Mouse (Mus musculus) MEL (cell line): ENCODE results near the gene Tom1l2.

ENCODE experiments used
- CHD2 ChIP-seq: IDR thresholded peaks from 2 replicates; pipeline ENCODE4 v1.6.1; 2011; ENCODE audit warnings: low read length, improper control_type of control experiment
- POLR2A ChIP-seq, 2 experiments: IDR thresholded peaks; 2 replicates each; pipeline ENCODE4 v1.6.1; 2011 to 2012; ENCODE audit warnings: low read length in 2 of 2, mild to moderate bottlenecking in 2 of 2, control low read depth in 1 of 2, improper control_type of control experiment in 1 of 2, low read depth in 1 of 2, moderate library complexity in 1 of 2; ENCODE audit not compliant: control insufficient read depth in 1 of 2, insufficient read depth in 1 of 2, poor library complexity in 1 of 2
- POLR2AphosphoS2 ChIP-seq: IDR thresholded peaks from 2 replicates; pipeline ENCODE4 v1.6.1; 2011; ENCODE audit warnings: low read length, improper control_type of control experiment

DNA sequence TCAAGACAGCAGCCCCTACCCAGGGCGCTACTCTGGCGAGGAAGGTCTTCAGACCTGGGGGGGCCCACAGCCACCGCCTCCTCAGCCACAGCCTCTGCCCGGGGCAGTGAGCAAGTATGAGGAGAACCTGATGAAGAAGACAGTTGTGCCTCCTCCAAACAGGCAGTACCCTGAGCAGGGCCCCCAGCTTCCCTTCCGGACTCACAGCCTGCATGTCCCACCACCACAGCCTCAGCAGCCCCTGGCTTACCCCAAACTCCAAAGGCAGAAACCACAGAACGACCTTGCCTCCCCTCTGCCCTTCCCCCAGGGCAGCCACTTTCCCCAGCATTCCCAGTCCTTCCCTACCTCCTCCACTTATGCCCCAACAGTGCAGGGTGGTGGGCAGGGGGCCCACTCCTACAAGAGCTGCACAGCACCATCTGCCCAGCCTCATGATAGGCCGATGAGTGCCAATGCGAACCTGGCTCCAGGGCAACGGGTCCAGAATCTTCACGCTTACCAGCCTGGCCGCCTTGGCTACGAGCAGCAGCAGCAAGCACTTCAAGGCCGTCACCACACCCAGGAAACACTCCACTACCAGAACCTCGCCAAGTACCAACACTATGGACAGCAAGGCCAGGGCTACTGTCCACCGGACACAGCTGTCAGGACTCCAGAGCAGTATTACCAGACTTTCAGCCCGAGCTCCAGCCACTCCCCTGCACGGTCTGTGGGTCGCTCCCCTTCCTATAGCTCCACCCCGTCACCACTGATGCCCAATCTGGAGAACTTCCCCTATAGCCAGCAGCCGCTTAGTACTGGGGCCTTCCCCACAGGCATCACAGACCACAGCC is 167.1 kb downstream of the Tom1l2 start:
- no peak for TF ChIP-seq POLR2A (IDR thresholded peaks at IDR 0.05; ENCODE audit: control insufficient read depth in 1 of 2, insufficient read depth in 1 of 2, low read depth in 1 of 2, low read length in 2 of 2, poor library complexity in 1 of 2)
- no peak for TF ChIP-seq CHD2
- no peak for TF ChIP-seq POLR2AphosphoS2
